Mouse (Mus musculus): ENCODE results near the gene Npas4. TPM values are rescaled to one million over a fixed set of nuclear protein-coding genes. Genes with fewer than 3 reads are reported as not detected.
"Not testable (repeated sequence)": the region's sequence is repeated elsewhere in the genome, so short reads cannot be mapped to it uniquely, and the experiment has no call there.

Npas4 gene
- not detected in 2 replicates for total RNA-seq (2015)
- not detected in 2 replicates for total RNA-seq (2017)

DNA sequence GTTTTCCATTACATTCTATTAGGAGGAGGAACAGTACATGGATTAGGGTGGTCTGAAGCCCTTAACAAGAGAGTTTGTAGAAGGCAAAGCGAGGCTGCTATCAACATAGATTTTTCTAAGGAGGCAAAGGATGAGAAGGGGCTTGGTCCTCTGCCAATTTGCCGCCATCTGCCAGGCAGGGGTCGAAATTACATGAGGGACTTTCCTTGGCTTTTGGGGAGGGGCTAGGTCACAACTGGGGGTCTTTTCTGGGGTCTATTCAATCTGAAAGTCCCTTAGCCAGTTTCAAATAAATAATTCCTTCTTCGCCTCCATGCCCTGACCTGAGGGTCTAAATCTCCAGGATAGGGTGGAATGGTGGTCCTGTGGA lies at the start of gene Npas4:
TSS of gene Npas4 (minus strand) at position 61 of the 370 bp plus-strand sequence.
- no peak for ATAC-seq (replicated peaks; ENCODE audit: poor library complexity)

DNA sequence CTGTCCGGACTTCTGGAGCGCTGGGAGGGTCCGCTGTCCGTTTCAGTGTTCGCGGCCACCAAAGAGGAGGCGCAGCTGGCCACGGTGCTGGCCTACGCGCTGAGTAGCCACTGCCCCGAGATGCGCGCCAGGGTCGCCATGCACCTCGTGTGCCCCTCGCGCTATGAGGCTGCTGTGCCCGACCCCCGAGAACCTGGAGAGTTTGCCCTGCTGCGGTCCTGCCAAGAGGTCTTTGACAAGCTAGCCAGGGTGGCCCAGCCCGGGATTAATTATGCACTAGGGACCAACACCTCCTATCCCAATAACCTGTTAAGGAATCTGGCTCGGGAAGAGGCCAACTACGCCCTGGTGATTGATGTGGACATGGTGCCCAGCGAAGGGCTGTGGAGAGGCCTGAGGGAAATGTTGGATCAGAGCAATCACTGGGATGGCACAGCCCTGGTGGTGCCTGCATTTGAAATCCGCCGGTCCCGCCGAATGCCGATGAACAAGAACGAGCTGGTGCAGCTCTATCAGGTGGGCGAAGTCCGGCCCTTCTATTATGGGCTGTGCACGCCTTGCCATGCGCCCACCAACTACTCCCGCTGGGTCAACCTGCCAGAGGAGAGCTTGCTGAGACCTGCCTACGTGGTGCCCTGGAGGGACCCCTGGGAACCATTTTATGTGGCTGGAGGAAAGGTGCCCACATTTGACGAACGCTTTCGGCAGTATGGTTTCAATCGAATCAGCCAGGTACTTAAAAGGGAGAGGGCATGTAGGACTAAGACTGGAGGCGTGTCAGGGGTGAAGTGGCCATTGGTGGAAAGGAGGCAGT lies 49.4 kb upstream of the Npas4 start:
- no peak for ATAC-seq (replicated peaks; ENCODE audit: poor library complexity)

DNA sequence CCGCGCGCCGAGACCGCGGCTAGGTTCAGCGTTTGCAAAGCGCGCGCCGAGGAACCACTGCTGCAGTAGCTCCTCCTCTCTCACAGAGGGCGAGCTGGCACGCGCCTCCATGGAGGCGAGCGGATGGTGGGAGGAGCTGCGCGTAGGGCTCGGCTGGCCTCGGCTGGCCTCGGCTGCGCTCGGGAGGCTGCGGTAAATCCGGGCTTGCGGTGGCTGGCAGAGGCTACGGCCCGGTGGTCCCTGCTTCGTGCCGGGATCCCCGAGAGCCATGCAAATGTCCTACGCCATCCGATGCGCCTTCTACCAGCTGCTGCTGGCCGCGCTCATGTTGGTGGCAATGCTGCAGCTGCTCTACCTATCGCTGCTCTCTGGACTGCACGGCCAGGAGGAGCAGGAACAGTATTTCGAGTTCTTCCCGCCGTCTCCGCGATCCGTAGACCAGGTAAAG lies 48.6 kb upstream of the Npas4 start, which contains the start of the genes B4gat1 and AC124502.3:
TSS of gene B4gat1 (plus strand) at position 118 of the 448 bp plus-strand sequence.
TSS of gene AC124502.3 (plus strand) at position 183 of the 448 bp plus-strand sequence.
- peak; percentile 88 for ATAC-seq (replicated peaks; ENCODE audit: poor library complexity)

DNA sequence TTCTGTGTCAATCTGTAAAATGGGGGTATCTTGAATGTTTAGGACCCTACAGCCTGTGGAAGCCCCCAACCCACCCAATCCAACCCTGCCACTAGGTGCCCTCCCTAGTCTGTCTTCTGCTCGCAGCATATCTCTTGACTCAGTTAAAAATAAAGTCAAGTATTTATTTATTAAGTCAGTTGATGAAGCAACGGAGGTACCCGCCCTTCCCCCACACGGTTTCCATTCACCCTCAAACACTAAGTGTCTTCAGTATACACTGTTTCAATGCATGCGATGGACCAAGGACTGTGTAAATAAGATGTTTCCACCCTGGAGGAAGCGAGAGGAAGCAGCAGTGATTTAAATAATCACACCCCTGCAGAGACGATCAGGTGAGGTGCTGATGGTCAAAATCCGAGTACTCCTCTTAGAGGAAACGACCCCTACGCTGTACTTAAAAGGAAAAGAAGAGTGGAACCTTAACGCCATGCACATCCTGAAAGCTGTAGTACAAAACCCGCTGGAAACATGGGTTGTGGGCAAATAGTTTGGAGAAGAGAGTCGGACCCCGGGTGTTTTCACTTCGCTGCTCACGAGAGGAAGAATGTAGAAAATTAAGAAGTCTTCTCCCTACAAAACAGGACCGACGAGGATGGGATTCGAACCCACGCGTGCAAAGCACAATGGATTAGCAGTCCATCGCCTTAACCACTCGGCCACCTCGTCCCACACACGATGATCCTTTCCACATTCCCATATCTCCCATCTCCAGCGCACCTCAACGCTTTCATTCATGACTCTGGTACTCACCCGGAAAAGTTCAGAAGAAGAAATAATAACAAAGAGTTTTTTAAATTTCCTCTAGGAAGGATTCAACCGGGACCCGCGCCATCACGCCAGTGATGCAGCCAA lies 47.8 kb upstream of the Npas4 start:
- 0 out of 2 replicates have a peak, but pooled peaks have one; percentile 5 for ATAC-seq (replicated peaks; ENCODE audit: poor library complexity)

DNA sequence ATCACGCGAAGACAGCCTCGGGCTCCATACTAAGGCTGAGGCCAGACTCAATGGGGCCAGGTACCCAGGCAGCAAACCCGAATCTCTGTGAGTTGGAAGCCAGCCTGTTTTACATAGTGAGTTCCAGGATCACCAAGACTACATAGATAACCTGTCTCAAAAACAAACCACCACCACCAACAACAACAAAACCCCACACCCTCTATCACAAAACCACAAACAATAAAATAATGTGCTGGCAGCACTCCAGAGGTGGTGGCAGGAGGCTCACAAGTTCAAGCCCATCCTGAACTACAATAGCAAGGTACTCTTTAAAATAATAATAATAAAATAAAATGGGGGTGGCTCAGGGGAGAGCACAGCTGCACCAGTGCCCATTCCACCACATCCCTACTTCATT lies 46.5 kb upstream of the Npas4 start:
- no peak for ATAC-seq (replicated peaks; ENCODE audit: poor library complexity)

DNA sequence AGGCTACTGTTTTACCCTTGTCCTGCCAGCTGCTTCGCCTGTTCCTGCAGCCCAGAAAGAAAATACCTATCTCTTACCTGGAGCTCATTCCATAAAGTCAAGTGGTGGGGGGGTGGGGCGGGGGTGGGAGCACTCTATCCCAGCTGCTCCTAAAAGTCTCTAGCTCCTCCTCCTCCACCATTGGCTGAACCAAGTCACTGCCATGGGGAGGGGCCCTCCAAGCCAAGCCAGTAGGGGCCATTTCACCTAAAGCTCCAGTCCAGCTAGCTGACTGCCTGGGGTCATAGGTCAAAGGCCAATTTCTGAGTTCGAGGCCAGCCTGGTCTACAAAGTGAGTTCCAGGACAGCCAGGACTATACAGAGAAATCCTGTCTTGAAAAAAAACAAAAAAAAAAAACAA lies 42.6 kb upstream of the Npas4 start:
- ATAC-seq (replicated peaks; ENCODE audit: poor library complexity) = no peak

DNA sequence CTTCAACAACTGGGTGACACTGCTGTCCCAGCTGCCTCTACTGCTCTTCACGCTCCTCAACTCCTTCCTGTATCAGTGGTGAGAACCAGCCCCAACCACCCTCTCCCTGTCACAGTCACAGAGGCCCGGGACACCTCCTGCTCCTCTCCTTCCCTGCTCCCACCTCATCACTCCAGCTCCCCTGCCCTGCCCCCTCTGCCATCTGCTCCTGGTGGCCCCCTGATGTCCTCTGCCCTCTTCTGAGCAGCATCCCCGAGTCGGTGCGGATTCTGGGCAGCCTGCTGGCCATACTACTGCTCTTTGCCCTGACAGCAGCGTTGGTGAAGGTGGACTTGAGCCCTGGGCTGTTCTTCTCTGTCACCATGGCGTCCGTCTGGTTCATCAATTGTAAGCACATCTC lies 36.0 kb upstream of the Npas4 start:
- no peak for ATAC-seq (replicated peaks; ENCODE audit: poor library complexity)

DNA sequence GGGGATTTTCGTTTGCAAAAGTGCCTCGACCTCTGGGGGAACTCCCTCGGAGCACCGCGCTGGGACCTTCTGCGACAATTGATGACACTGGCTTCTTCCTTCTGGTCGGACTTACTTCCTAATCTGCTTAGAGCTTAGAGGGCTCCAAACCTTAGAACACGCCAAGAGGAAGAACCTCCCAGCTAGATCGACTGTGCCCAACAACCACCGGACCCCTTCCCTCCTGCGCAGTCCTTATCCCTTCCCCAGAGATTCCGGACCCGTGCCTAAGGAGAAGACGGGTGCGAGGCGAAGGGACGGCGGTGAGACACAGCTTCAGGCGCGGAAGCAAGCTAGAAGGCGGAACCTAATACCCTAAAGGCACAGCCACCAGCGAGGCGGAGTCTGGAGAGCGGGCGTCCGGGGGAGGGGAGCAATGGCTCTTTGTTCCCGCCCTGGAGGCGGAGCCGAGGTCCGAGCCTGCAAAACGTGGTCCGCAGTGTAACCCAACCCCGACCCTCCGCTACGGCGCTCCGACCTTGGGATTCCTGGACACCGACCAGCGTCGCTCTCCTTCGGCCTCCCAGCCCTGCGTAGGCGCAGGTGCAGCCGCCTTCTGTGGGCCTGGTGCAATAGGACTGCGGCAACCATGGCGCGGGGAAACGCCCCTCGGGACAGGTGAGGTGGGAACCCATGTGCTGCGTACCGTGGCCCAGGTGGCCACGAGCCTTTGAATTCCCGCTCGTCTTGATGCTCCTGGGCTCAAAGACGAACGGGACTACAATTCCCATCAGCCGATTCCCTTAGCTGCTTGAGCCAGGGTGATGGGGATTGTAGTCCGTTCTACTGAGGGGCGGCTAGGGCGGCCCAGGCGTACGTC lies 33.7 kb upstream of the Npas4 start, which contains the start of gene Slc29a2:
TSS of gene Slc29a2 (plus strand) at position 240 of the 859 bp plus-strand sequence.
- peak; percentile 96 for ATAC-seq (replicated peaks; ENCODE audit: poor library complexity)

DNA sequence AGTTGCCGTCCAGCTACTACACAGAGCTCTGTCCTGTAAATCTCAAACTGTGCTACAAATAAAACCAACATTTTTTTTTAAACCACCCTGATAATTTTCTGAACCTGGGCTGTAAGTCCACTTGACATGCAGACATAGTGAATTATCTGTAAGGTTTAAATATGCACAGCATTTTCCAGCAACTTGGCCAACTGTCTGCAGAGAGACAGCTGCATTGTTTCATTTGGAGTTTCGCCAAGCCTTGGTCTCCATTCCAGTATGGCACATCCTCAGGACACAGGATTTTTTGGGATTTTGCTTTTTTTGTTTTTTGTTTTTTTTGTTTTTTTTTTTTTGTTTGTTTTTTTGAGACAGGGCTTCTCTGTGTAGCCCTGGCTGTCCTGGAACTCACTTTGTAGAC lies 31.3 kb upstream of the Npas4 start:
- ATAC-seq (replicated peaks; ENCODE audit: poor library complexity) = no peak

DNA sequence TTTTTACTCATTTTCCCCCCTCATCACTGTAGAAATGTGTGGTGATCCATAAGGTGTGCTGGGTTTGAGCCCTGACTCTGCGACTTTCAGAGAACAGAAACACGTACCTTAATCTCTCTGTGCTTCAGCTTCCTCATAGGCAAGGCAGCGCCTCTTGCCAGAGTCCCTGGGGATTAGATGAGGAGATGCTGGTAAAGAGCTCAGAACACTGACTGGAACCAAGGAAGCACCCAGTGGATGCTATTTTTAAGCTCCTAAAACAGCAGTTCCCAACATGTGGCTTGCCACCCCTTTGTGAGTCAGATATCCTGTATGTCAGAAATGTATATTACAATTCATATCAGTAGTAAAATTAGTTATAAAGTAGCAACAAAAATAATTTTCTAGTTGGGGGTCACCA lies 28.1 kb upstream of the Npas4 start:
- ATAC-seq (replicated peaks; ENCODE audit: poor library complexity) = no peak

DNA sequence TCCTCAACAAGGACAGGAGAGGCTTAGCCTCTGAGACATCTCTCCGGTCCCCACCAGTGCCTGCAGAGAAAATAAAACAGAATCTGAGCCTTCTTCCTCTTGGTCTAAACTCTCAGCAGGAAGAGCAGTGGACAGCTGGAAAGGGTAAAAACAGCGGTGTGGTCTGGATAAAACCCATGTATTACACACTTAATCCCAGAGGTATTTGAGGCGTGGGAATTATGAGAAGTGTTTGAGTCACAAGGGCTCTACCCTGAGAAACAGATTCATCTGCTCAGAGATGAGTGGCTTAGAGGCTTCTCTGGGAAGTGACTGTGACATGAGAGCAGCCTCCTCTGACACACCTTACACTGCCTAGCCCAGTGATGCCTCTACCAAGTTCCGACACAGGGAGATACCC lies 27.5 kb upstream of the Npas4 start:
- no peak for ATAC-seq (replicated peaks; ENCODE audit: poor library complexity)

DNA sequence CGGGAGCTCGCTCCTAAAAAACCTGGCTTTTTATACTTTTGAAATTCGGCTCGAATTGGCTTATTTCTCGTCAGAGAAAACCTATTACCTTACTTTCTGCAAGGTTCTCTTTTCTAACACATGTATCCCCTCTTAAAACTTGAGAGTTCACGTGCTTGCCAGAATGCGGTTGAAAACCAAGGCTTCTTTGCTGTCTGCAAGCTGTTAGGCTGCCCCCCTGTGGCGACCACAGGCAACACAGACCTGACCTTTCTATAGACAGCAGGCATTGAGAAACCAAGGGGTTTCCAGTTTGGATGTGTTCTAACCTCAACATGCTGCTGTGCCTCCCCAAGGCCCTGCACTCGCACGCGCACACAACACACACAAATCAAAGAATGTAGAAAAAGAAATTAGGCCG lies 26.7 kb upstream of the Npas4 start:
- ATAC-seq (replicated peaks; ENCODE audit: poor library complexity) = peak; percentile 88

DNA sequence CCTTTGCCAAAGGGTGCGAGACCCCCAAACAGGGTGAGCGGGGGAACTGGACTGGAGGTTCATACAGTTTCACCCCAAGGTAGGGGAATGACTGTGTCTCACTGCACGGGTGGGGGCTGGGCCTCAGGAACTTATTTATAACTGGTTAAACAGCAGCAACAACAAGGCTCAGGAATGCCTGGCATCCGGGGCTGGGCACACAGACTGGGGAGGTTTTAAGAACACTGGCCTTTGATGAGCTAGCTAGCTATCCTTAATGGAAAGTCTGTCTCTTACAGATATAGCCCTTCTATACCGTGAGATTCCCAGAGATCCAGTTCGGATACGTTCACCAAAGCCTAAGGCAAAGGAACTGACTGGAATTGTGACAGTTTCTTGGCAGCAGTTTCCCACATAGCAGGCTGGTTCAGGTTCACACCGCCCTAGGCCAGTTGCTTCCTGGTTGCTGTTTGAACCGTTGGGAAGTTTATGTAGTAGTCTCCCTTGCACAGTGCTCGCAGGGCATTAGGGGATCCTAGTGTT lies 26.2 kb upstream of the Npas4 start:
- ATAC-seq (replicated peaks; ENCODE audit: poor library complexity) = 0 out of 2 replicates have a peak, but pooled peaks have one; percentile 6

DNA sequence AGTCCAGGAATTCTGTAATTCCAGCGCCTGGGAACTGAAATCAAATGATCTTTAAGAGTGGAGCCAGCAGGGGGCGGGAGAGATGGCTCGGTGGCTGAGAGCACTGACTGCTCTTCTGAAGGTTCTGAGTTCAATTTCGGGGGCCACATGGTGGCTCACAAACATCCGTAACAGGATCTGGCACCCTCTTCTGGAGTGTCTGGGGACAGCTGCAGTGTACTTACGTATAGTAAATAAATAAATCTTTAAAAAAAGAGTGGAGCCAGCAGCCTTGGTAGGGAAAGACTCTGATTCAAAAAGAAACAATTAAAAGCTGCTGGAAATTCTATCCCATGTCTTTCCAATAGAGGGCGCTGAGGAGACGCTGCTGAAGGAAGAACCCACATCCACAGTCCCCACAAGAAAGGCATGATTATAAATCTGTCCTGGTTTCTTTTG lies 24.9 kb upstream of the Npas4 start:
- ATAC-seq (replicated peaks; ENCODE audit: poor library complexity) = peak; percentile 52

DNA sequence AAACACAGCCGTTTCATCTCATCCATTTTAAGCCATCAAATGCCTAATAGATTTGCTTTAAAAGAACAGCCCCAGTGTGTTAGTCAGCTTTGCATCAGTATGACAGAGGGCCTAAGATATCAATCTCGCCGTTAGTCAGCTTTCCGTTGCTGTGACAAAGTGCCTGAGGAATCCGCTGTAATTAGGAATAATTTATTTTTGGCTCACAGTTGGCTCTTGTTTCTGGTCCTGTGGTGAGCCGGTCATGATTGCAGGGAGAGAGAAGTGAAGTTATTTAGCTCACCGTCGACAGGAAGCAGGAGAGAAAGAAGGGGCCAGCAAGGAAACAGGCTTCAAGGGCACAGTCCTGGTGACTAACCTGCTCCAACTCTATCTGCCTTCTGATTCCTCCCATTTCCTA lies 23.0 kb upstream of the Npas4 start:
- ATAC-seq (replicated peaks; ENCODE audit: poor library complexity) = no peak

DNA sequence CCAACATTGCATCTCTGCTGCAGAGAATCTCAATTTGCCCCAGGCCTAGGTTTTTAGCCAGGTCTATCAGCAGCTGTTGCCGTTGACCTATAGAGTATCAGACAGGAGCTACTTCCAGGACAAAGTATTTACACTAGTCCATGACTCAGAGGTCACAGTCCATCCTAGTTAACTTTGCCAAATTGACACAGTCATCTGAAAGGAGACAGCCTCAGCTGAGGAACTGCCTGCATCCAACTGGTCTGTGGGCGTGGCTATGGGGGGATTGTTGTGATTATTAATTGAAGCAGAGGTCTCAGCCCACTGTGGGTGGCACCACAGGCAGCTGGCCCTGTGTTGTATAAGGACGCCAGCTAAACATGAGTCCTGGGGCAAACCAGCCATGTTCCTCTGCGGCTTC lies 14.8 kb upstream of the Npas4 start:
- no peak for ATAC-seq (replicated peaks; ENCODE audit: poor library complexity)

DNA sequence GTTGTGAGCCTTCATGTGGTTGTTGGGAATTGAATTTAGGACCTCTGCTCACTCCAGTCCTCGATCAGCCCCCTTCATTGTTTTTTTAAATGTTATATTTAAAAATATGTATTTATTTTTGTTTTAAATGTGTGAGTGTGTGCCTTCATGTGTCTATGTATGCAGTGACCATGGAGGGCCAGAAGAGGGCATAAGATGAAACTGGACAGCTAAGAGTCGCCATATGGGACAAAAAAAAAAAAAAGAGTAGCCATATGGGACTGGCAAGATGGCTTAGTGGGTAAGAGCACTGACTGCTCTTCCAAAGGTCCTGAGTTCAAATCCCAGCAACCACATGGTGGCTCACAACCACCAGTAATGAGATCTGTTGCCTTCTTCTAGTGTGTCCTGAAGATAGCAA lies 13.5 kb upstream of the Npas4 start:
- not testable (repeated sequence) for ATAC-seq (replicated peaks; ENCODE audit: poor library complexity)

DNA sequence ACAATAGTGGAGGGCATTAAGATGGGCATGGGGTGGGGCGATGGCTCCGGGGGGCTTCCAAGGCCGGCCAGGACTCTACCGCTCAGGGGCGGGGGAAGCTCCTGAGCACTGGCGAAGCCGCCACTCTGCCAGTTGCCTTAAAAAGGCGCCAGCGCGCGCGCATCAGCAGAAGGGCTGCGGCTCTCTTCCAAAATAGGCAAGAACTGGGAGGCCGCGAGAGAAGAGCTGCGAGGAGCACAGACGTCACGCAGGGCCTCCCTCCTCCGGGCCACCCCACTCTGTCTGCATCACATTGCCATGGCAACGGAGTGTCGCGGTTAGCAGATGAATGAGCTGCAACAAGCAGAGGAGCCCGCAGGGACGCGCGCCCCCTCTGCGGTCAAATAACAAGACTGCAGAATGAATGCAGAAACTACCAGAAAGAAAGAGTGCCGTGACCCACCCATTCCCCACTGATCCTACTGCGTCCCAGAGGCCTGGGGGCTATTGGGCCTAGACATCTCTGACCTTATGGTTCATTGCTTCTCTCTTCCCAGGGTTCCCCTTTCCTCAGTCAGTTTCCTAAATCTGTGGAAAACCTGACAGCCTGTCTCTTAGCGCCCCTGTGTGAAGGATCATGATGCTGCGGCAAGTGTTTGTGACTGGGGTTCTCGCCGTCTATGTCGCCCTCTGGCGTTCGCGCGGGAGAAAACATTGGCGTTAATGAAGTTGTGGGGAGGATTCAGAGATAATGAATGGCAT lies 11.7 kb upstream of the Npas4 start:
- ATAC-seq (replicated peaks; ENCODE audit: poor library complexity) = peak; percentile 91

DNA sequence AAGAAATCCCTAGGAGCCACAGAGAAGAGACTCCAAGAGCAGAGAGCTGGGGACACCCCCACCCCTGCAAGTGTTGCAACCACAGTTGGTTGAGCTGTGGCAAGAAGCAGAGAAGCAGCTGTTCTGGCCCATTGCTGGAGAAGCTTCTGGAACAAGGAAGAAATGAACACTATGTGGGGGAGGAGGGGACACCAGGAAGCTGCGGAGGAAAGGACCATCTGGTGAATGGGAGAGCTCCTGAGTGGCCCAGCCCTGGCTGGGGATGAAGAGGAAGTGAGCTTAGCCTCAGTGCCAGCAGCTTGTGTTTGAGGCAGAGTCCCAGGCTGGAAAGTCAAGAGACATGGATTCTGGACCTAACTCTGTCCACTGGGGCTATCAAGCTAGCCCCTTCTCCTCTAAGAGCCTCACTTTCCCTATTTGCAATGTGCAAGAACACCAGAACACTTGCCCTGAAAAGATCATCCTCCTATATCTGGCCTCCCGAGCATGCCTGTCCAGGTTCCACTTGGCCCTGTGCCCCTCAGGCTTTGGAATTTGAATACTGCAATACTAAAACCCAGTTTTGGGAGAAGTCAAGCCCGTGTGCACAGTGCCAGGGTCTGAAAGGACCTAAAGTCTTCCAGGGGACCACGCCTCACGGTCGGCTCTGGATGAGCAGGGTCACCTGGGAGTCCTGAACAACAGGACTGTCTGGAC lies 9.5 kb upstream of the Npas4 start:
- ATAC-seq (replicated peaks; ENCODE audit: poor library complexity) = peak; percentile 50
